In the genomic region with DNA sequence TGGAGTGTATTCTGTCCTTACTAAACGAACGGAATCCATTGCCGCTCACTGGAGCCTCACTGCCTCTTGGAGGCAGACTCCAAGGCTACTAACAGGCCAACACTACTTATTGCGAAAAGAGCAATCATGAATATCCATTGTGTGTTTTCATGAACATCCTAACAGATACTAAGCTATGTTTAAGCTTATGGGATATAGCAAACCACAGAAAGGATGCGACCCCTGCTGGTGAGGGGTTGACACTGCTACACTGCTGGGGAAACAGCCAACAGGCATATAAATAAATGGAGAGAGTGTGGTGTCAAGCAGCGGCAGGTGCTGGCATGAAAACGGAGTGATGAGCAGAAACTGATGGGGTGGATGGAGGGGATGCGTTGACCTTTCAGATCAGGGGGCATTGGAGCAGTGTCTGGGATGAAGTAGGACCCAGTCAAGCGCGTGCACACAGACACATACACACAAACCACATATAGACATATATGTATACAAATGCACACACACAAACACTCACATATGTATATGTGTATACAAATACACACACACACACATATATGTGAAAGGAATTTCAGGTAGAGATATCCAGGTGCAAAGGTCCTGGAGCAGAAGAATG, we compare ENCODE assay signal across 8 mouse cellular contexts. TPM values are rescaled to one million over a fixed set of nuclear protein-coding genes. Genes with fewer than 3 reads are reported as not detected.
DNase-seq lines count a peak whose midpoint lies in the region; ATAC-seq and TF ChIP-seq lines count a peak whose summit lies in the region.

No protein-coding gene starts in this region.

- no peaks in the 10 kb centered on the region for H3K36me3 ChIP-seq in forebrain, postnatal 0 days (ENCODE audit: insufficient read depth)
- no peaks in the 10 kb centered on the region for H3K36me3 ChIP-seq in hindbrain, postnatal 0 days (ENCODE audit: insufficient read depth, low read length)
- H3K36me3 ChIP-seq in midbrain, embryonic 16.5 days (ENCODE audit: control insufficient read depth, insufficient read depth, low read length), result no peaks in the 10 kb centered on the region
- no peaks in the 10 kb centered on the region for H3K36me3 ChIP-seq in stomach, postnatal 0 days (ENCODE audit: control insufficient read depth, insufficient read depth, low read length)

- no peak overlapping the region for H3K27ac ChIP-seq in forebrain, postnatal 0 days (ENCODE audit: low read depth, low read length)
- peak overlapping the region; percentile 62; the same call in 1 of the 2 replicates for H3K27ac ChIP-seq in hindbrain, postnatal 0 days
- no peak overlapping the region for H3K27ac ChIP-seq in midbrain, embryonic 16.5 days (ENCODE audit: low read length)
- no peak overlapping the region for H3K27ac ChIP-seq in stomach, postnatal 0 days (replicated peaks)

- H3K9me3 ChIP-seq in forebrain, postnatal 0 days (ENCODE audit: low read length), result no peaks in the 10 kb centered on the region
- no peaks in the 10 kb centered on the region for H3K9me3 ChIP-seq in hindbrain, postnatal 0 days (ENCODE audit: low read length)
- H3K9me3 ChIP-seq in midbrain, embryonic 16.5 days (replicated peaks; ENCODE audit: control insufficient read depth, low read length, poor library complexity, severe bottlenecking), result no peaks in the 10 kb centered on the region
- H3K9me3 ChIP-seq in stomach, postnatal 0 days (ENCODE audit: control insufficient read depth, low read length), result no peaks in the 10 kb centered on the region

- 60% methylated on average over 10 of the region's 10 CpGs for WGBS in forebrain, postnatal 0 days
- WGBS in hindbrain, postnatal 0 days, result 61% methylated on average over 10 of the region's 10 CpGs
- 64% methylated on average over 10 of the region's 10 CpGs for WGBS in midbrain, embryonic 16.5 days
- WGBS in stomach, postnatal 0 days, result 59% methylated on average over 10 of the region's 10 CpGs

- peak; percentile 69 for ATAC-seq in forebrain, postnatal 0 days
- peak; percentile 36; the same call in 1 of the 2 replicates for ATAC-seq in hindbrain, postnatal 0 days
- ATAC-seq in midbrain, embryonic 16.5 days, result peak; percentile 67; the same call in 1 of the 2 replicates
- peak; percentile 36 for ATAC-seq in stomach, postnatal 0 days (ENCODE audit: low FRiP score, low TSS enrichment)

- H3K27me3 ChIP-seq in forebrain, postnatal 0 days (ENCODE audit: insufficient read depth, low read length), result no peaks in the 10 kb centered on the region
- no peaks in the 10 kb centered on the region for H3K27me3 ChIP-seq in hindbrain, postnatal 0 days (ENCODE audit: insufficient read depth, low read length)
- no peaks in the 10 kb centered on the region for H3K27me3 ChIP-seq in midbrain, embryonic 16.5 days (ENCODE audit: control insufficient read depth, insufficient read depth, low read depth, low read length)
- H3K27me3 ChIP-seq in stomach, postnatal 0 days (ENCODE audit: control insufficient read depth, insufficient read depth, low read length), result no peaks in the 10 kb centered on the region

- TF ChIP-seq EP300 in stomach, postnatal 0 days (optimal IDR thresholded peaks at IDR 0.05), result no peak

- peak; percentile 20 to 31 for DNase-seq in urinary bladder, adult 18-20 months (ENCODE audit: low spot score in 2 of 2)
- no peak for DNase-seq in urinary bladder, postnatal 10 days (ENCODE audit: low spot score)
- DNase-seq in cerebellum, adult 11-12 months, result peak; percentile 35
- DNase-seq in forebrain, postnatal 0 days, result peak; percentile 84
- DNase-seq in hindbrain, postnatal 0 days (ENCODE audit: low spot score), result peak; percentile 79
- peak; percentile 53 for DNase-seq in left cerebral cortex, postnatal 4 days
- DNase-seq in stomach, postnatal 0 days (ENCODE audit: low spot score), result peak; percentile 71

- H3K4me1 ChIP-seq in forebrain, postnatal 0 days (ENCODE audit: insufficient read depth), result no peaks in the 10 kb centered on the region
- H3K4me1 ChIP-seq in hindbrain, postnatal 0 days (ENCODE audit: insufficient read depth, low read length), result no peaks in the 10 kb centered on the region
- 0 out of 2 replicates have a peak, but pooled peaks cover 2% of the 10 kb centered on the region for H3K4me1 ChIP-seq in midbrain, embryonic 16.5 days (ENCODE audit: control insufficient read depth, insufficient read depth, low read length)
- 0 out of 2 replicates have a peak, but pooled peaks cover 4% of the 10 kb centered on the region for H3K4me1 ChIP-seq in stomach, postnatal 0 days (replicated peaks; ENCODE audit: control insufficient read depth, insufficient read depth)

- peak; percentile 92 for TF ChIP-seq CTCF in forebrain, postnatal 0 days (IDR thresholded peaks at IDR 0.05; ENCODE audit: low read depth)
- peak; percentile 90 for TF ChIP-seq CTCF in hindbrain, postnatal 0 days (IDR thresholded peaks at IDR 0.05; ENCODE audit: low read depth)
- TF ChIP-seq CTCF in stomach, postnatal 0 days (IDR thresholded peaks at IDR 0.05; ENCODE audit: low read depth), result peak; percentile 94

- no peak overlapping the region for H3K4me2 ChIP-seq in forebrain, postnatal 0 days (ENCODE audit: low read depth)
- no peak overlapping the region for H3K4me2 ChIP-seq in hindbrain, postnatal 0 days (ENCODE audit: low read depth, low read length)
- no peak overlapping the region for H3K4me2 ChIP-seq in midbrain, embryonic 16.5 days (ENCODE audit: low read length)
- H3K4me2 ChIP-seq in stomach, postnatal 0 days (replicated peaks; ENCODE audit: low read depth), result no peak overlapping the region

- intact Hi-C loops in left cerebral cortex, postnatal 4 days (cut with DNase I), result no loop called here

- no peak overlapping the region for H3K4me3 ChIP-seq in forebrain, postnatal 0 days (ENCODE audit: low read depth, low read length)
- no peak overlapping the region for H3K4me3 ChIP-seq in hindbrain, postnatal 0 days (ENCODE audit: low read length)
- H3K4me3 ChIP-seq in midbrain, embryonic 16.5 days (ENCODE audit: low read depth, low read length), result no peak overlapping the region
- H3K4me3 ChIP-seq in stomach, postnatal 0 days (ENCODE audit: low read depth, low read length), result no peak overlapping the region

- H3K9ac ChIP-seq in forebrain, postnatal 0 days, result no peak overlapping the region
- H3K9ac ChIP-seq in hindbrain, postnatal 0 days (replicated peaks; ENCODE audit: low read length), result no peak overlapping the region
- H3K9ac ChIP-seq in midbrain, embryonic 16.5 days (ENCODE audit: low read depth, low read length), result no peak overlapping the region
- no peak overlapping the region for H3K9ac ChIP-seq in stomach, postnatal 0 days (ENCODE audit: low read length)

RNA-seq across cellular contexts. Expression of gene Aox1, which starts 1.5 kb away (rescaled TPM):
- 0.69 and 0.90 TPM in 2 replicates for total RNA-seq in forebrain, postnatal 0 days (2014; rRNA removed)
- 0.25 and 0.38 TPM in 2 replicates for polyA plus RNA-seq in forebrain, postnatal 0 days (2015; fragmentation: Nextera tagmentation; extraction: Ambion mirVana)
- total RNA-seq in hindbrain, postnatal 0 days (2014; rRNA removed), result 0.65 and 0.89 TPM in 2 replicates
- 0.41 and 0.52 TPM in 2 replicates for polyA plus RNA-seq in hindbrain, postnatal 0 days (2015; fragmentation: Nextera tagmentation; extraction: Ambion mirVana)
- 1 to 10 TPM in 1 of 2 experiments, under 1 TPM in 1; 0.68 to 1.1 TPM for total RNA-seq in left cerebral cortex, postnatal 4 days (2021)
- 0.11 and 0.18 TPM in 2 replicates for polyA plus RNA-seq in midbrain, embryonic 16.5 days (2015; fragmentation: Nextera tagmentation; extraction: Ambion mirVana)
- polyA plus RNA-seq in stomach, postnatal 0 days (2015; fragmentation: Nextera tagmentation; extraction: Ambion mirVana), result 0.15 and 0.22 TPM in 2 replicates

RNA-seq across cellular contexts. Expression of gene Kctd18, which starts 12.5 kb away (rescaled TPM):
- 41.2 and 57.6 TPM in 2 replicates for total RNA-seq in forebrain, postnatal 0 days (2014; rRNA removed)
- polyA plus RNA-seq in forebrain, postnatal 0 days (2015; fragmentation: Nextera tagmentation; extraction: Ambion mirVana), result 21.8 and 27.5 TPM in 2 replicates
- total RNA-seq in hindbrain, postnatal 0 days (2014; rRNA removed), result 26.0 and 27.7 TPM in 2 replicates
- polyA plus RNA-seq in hindbrain, postnatal 0 days (2015; fragmentation: Nextera tagmentation; extraction: Ambion mirVana), result 25.9 and 27.2 TPM in 2 replicates
- 10 to 100 TPM; 29.2 to 30.5 TPM for total RNA-seq in left cerebral cortex, postnatal 4 days (2021)
- polyA plus RNA-seq in midbrain, embryonic 16.5 days (2015; fragmentation: Nextera tagmentation; extraction: Ambion mirVana), result 31.3 and 34.5 TPM in 2 replicates
- polyA plus RNA-seq in stomach, postnatal 0 days (2015; fragmentation: Nextera tagmentation; extraction: Ambion mirVana), result 7.5 and 8.1 TPM in 2 replicates

RNA-seq across cellular contexts. Expression of gene Sgo2a, which starts 35.5 kb away (rescaled TPM):
- 2.6 and 4.0 TPM in 2 replicates for total RNA-seq in forebrain, postnatal 0 days (2014; rRNA removed)
- polyA plus RNA-seq in forebrain, postnatal 0 days (2015; fragmentation: Nextera tagmentation; extraction: Ambion mirVana), result 1.8 and 2.0 TPM in 2 replicates
- total RNA-seq in hindbrain, postnatal 0 days (2014; rRNA removed), result 3.5 TPM in 2 replicates
- 2.8 and 4.0 TPM in 2 replicates for polyA plus RNA-seq in hindbrain, postnatal 0 days (2015; fragmentation: Nextera tagmentation; extraction: Ambion mirVana)
- 1 to 10 TPM; 2.1 to 2.9 TPM for total RNA-seq in left cerebral cortex, postnatal 4 days (2021)
- 2.0 and 3.2 TPM in 2 replicates for polyA plus RNA-seq in midbrain, embryonic 16.5 days (2015; fragmentation: Nextera tagmentation; extraction: Ambion mirVana)
- polyA plus RNA-seq in stomach, postnatal 0 days (2015; fragmentation: Nextera tagmentation; extraction: Ambion mirVana), result 3.2 and 4.4 TPM in 2 replicates
